Mouse (Mus musculus) thymus, adult 2 months (tissue): ENCODE data around the gene Cdk7.

ENCODE experiments used
- CTCF ChIP-seq: fragments of 200-500 bp; IDR thresholded peaks from 2 replicates; pipeline ENCODE4 v1.5.1; 2012; ENCODE audit warnings: mild to moderate bottlenecking, control low read depth, low read length, moderate library complexity, borderline replicate concordance; ENCODE audit not compliant: control insufficient read depth, poor library complexity, insufficient read depth; ENCODE audit errors: extremely low read depth
- POLR2A ChIP-seq: fragments of 200-500 bp; IDR thresholded peaks from 2 replicates; pipeline ENCODE4 v1.6.1; 2012; ENCODE audit warnings: mild to moderate bottlenecking, low read length, control low read depth, moderate library complexity; ENCODE audit not compliant: control insufficient read depth, poor library complexity, insufficient read depth; ENCODE audit errors: extremely low read depth

DNA sequence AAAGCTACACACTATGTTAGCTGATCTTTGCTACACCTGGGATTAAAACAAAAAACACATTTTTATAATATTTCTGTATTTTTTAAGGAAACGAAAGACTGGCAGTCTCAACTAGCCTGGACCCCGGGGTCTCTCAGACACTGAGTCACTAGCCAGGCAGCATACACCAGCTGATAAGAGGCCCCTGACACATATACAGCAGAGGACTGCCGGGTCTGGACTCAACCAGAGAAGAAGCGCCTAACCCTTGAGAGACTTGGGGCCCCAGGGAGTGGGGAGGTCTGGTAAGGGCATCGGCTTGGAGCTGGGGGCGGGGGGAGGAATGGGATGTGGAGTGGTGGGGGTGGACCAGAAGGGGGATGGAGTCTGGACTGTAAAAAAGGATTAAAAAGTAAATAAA, 22.3 kb upstream of the Cdk7 start:
- TF ChIP-seq POLR2A (no peak), CTCF (no peak)
